Mouse (Mus musculus): ENCODE data around the gene Mbnl1. TPM values are rescaled to one million over a fixed set of nuclear protein-coding genes. Genes with fewer than 3 reads are reported as not detected.

Mbnl1 gene
- polyA plus RNA-seq, 1 experiment from 2014 or later, result 74.3 TPM

- Histone ChIP-seq H3K27me3 (no peaks in the 10 kb centered on the region), H3K4me2 (replicated peaks) (no peak overlapping the region), H3K4me1 (peaks cover 16% of the 10 kb centered on the region), H3K9me3 (no peaks in the 10 kb centered on the region), H3K36me3 (no peaks in the 10 kb centered on the region), H3K9ac (no peak overlapping the region), H3K4me3 (no peak overlapping the region), H3K27ac (no peak overlapping the region)
- no peak for ATAC-seq (ENCODE audit: insufficient number of reproducible peaks, insufficient read depth, low FRiP score, low TSS enrichment)
- WGBS, result 87% methylated on average over 2 of the region's 2 CpGs
Observed at GRCm38 (mm10) chr3:60498151-60498550, 25.5 kb downstream of the Mbnl1 start.

- H3K27me3 ChIP-seq, result no peaks in the 10 kb centered on the region
- no peaks in the 10 kb centered on the region for H3K36me3 ChIP-seq
- H3K9ac ChIP-seq, result no peak overlapping the region
- no peaks in the 10 kb centered on the region for H3K9me3 ChIP-seq
- no peak overlapping the region for H3K27ac ChIP-seq
- no peak overlapping the region for H3K4me2 ChIP-seq (replicated peaks)
- no peak for ATAC-seq (ENCODE audit: insufficient number of reproducible peaks, insufficient read depth, low FRiP score, low TSS enrichment)
- H3K4me3 ChIP-seq, result no peak overlapping the region
- peaks cover 21% of the 10 kb centered on the region for H3K4me1 ChIP-seq
- WGBS, result 85% methylated on average over 3 of the region's 3 CpGs
Observed at GRCm38 (mm10) chr3:60498646-60499045, 26.0 kb downstream of the Mbnl1 start.

- no peak overlapping the region for H3K9ac ChIP-seq
- H3K4me3 ChIP-seq, result no peak overlapping the region
- H3K4me2 ChIP-seq (replicated peaks), result no peak overlapping the region
- H3K36me3 ChIP-seq, result no peaks in the 10 kb centered on the region
- H3K27ac ChIP-seq, result no peak overlapping the region
- 63% methylated on average over 6 of the region's 6 CpGs for WGBS
- H3K27me3 ChIP-seq, result no peaks in the 10 kb centered on the region
- no peaks in the 10 kb centered on the region for H3K9me3 ChIP-seq
- no peak for ATAC-seq (ENCODE audit: insufficient number of reproducible peaks, insufficient read depth, low FRiP score, low TSS enrichment)
- peaks cover 23% of the 10 kb centered on the region for H3K4me1 ChIP-seq
Observed at GRCm38 (mm10) chr3:60499157-60499578, 26.5 kb downstream of the Mbnl1 start.

GRCm38 (mm10) chr3:60499718-60500450 is 27.3 kb downstream of the Mbnl1 start:
- peak overlapping the region; percentile 91 for H3K4me3 ChIP-seq
- H3K9me3 ChIP-seq, result no peaks in the 10 kb centered on the region
- peak overlapping the region; percentile 95; the same call in 1 of the 2 replicates for H3K9ac ChIP-seq
- no peak for ATAC-seq (ENCODE audit: insufficient number of reproducible peaks, insufficient read depth, low FRiP score, low TSS enrichment)
- H3K4me2 ChIP-seq (replicated peaks), result peak overlapping the region; percentile 59
- no peaks in the 10 kb centered on the region for H3K36me3 ChIP-seq
- peaks cover 30% of the 10 kb centered on the region for H3K4me1 ChIP-seq
- no peaks in the 10 kb centered on the region for H3K27me3 ChIP-seq
- WGBS, result 49% methylated on average over 7 of the region's 7 CpGs
- no peak overlapping the region for H3K27ac ChIP-seq

GRCm38 (mm10) chr3:60500571-60501527 is 28.2 kb downstream of the Mbnl1 start:
- 2% methylated on average over 50 of the region's 96 CpGs for WGBS
- Histone ChIP-seq H3K4me3 (peak overlapping the region; percentile 91), H3K4me2 (replicated peaks) (peak overlapping the region; percentile 59), H3K4me1 (peaks cover 33% of the 10 kb centered on the region), H3K9me3 (no peaks in the 10 kb centered on the region), H3K27me3 (no peaks in the 10 kb centered on the region), H3K36me3 (no peaks in the 10 kb centered on the region), H3K9ac (peak overlapping the region; percentile 95), H3K27ac (peak overlapping the region; percentile 96)
- ATAC-seq (ENCODE audit: insufficient number of reproducible peaks, insufficient read depth, low FRiP score, low TSS enrichment), result peak; percentile 89

GRCm38 (mm10) chr3:60501561-60502151 is 29.0 kb downstream of the Mbnl1 start:
- Histone ChIP-seq H3K9me3 (no peaks in the 10 kb centered on the region), H3K4me2 (replicated peaks) (peak overlapping the region; percentile 59), H3K27me3 (no peaks in the 10 kb centered on the region), H3K4me1 (peaks cover 36% of the 10 kb centered on the region), H3K36me3 (no peaks in the 10 kb centered on the region), H3K4me3 (peak overlapping the region; percentile 91), H3K27ac (peak overlapping the region; percentile 96), H3K9ac (peak overlapping the region; percentile 95)
- under 1% methylated on average over 25 of the region's 29 CpGs for WGBS
- peak; percentile 75 for ATAC-seq (ENCODE audit: insufficient number of reproducible peaks, insufficient read depth, low FRiP score, low TSS enrichment)

GRCm38 (mm10) chr3:60502155-60502987 is 29.7 kb downstream of the Mbnl1 start:
- Histone ChIP-seq H3K4me1 (peaks cover 36% of the 10 kb centered on the region), H3K36me3 (no peaks in the 10 kb centered on the region), H3K27ac (peak overlapping the region; percentile 96), H3K4me2 (replicated peaks) (peak overlapping the region; percentile 59), H3K9me3 (no peaks in the 10 kb centered on the region), H3K4me3 (peak overlapping the region; percentile 91), H3K9ac (peak overlapping the region; percentile 95), H3K27me3 (no peaks in the 10 kb centered on the region)
- 14% methylated on average over 7 of the region's 7 CpGs for WGBS
- ATAC-seq (ENCODE audit: insufficient number of reproducible peaks, insufficient read depth, low FRiP score, low TSS enrichment), result no peak

- Histone ChIP-seq H3K4me2 (replicated peaks) (peak overlapping the region; percentile 59), H3K9me3 (no peaks in the 10 kb centered on the region), H3K27me3 (no peaks in the 10 kb centered on the region), H3K27ac (no peak overlapping the region), H3K4me3 (peak overlapping the region; percentile 91), H3K9ac (no peak overlapping the region), H3K36me3 (no peaks in the 10 kb centered on the region), H3K4me1 (peaks cover 36% of the 10 kb centered on the region)
- 50% methylated on average over 7 of the region's 7 CpGs for WGBS
- ATAC-seq (ENCODE audit: insufficient number of reproducible peaks, insufficient read depth, low FRiP score, low TSS enrichment), result no peak
Observed at GRCm38 (mm10) chr3:60503196-60503595, 30.6 kb downstream of the Mbnl1 start.

- H3K36me3 ChIP-seq, result no peaks in the 10 kb centered on the region
- 67% methylated on average over 5 of the region's 5 CpGs for WGBS
- H3K9ac ChIP-seq, result no peak overlapping the region
- no peak for ATAC-seq (ENCODE audit: insufficient number of reproducible peaks, insufficient read depth, low FRiP score, low TSS enrichment)
- H3K4me2 ChIP-seq (replicated peaks), result no peak overlapping the region
- H3K27me3 ChIP-seq, result no peaks in the 10 kb centered on the region
- no peak overlapping the region for H3K4me3 ChIP-seq
- peaks cover 31% of the 10 kb centered on the region for H3K4me1 ChIP-seq
- no peaks in the 10 kb centered on the region for H3K9me3 ChIP-seq
- H3K27ac ChIP-seq, result no peak overlapping the region
Observed at GRCm38 (mm10) chr3:60504775-60505430, 32.3 kb downstream of the Mbnl1 start.

- H3K36me3 ChIP-seq, result no peaks in the 10 kb centered on the region
- no peak for ATAC-seq (ENCODE audit: insufficient number of reproducible peaks, insufficient read depth, low FRiP score, low TSS enrichment)
- WGBS, result 77% methylated on average over 5 of the region's 5 CpGs
- H3K27me3 ChIP-seq, result no peaks in the 10 kb centered on the region
- no peak overlapping the region for H3K4me2 ChIP-seq (replicated peaks)
- no peak overlapping the region for H3K27ac ChIP-seq
- H3K9me3 ChIP-seq, result no peaks in the 10 kb centered on the region
- H3K4me3 ChIP-seq, result no peak overlapping the region
- no peak overlapping the region for H3K9ac ChIP-seq
- H3K4me1 ChIP-seq, result peaks cover 31% of the 10 kb centered on the region
Observed at GRCm38 (mm10) chr3:60506821-60507220, 34.2 kb downstream of the Mbnl1 start.

All from embryonic facial prominence, embryonic 12.5 days (tissue).